Mouse (Mus musculus): ENCODE results near the gene Astn2.

GRCm38 (mm10) chr4:66310315-66311020, 93.9 kb downstream of the Astn2 start:
- no peak for TF ChIP-seq CTCF (conservative IDR thresholded peaks at IDR 0.05; ENCODE audit: low read length)
- no peak for TF ChIP-seq POU5F1 (IDR thresholded peaks at IDR 0.05; ENCODE audit: borderline replicate concordance, low read length)

All from E14TG2a.4 (cell line).